Mouse (Mus musculus): ENCODE measurements around the gene Fbxl14. TPM values are rescaled to one million over a fixed set of nuclear protein-coding genes. Genes with fewer than 3 reads are reported as not detected.

The Fbxl14 gene
- polyA plus RNA-seq, 1 experiment from 2014 or later, result 7.5 TPM

Other genes starting within 250 kb of the Fbxl14 start
- gene Cacna2d4, start 243.1 kb upstream of the Fbxl14 start, polyA plus RNA-seq (2014; fragmentation: Nextera tagmentation; extraction: Ambion mirVana), result 0.07 and 0.24 TPM in 2 replicates
- 0.18 and 0.29 TPM in 2 replicates for gene Lrtm2, start 148.9 kb upstream of the Fbxl14 start, polyA plus RNA-seq (2014; fragmentation: Nextera tagmentation; extraction: Ambion mirVana)
- 25.8 and 30.1 TPM in 2 replicates for gene Adipor2, start 62.0 kb upstream of the Fbxl14 start, polyA plus RNA-seq (2014; fragmentation: Nextera tagmentation; extraction: Ambion mirVana)
- 11.4 and 12.6 TPM in 2 replicates for gene Wnt5b, start 64.7 kb downstream of the Fbxl14 start, polyA plus RNA-seq (2014; fragmentation: Nextera tagmentation; extraction: Ambion mirVana)

Data from embryonic facial prominence, embryonic 14.5 days (tissue).